Mouse (Mus musculus) macrophage (primary cell): ENCODE results near the gene Itsn1. TPM values are rescaled to one million over a fixed set of nuclear protein-coding genes. Genes with fewer than 3 reads are reported as not detected.

Experiments used
- H3K27ac ChIP-seq: fragments of 350-480 bp; formaldehyde crosslinking; 2 replicates; pipeline ENCODE4 v1.9.0; 2021
- H3K36me3 ChIP-seq: fragments of 350-480 bp; formaldehyde crosslinking; 2 replicates; pipeline ENCODE4 v1.9.0; 2021; ENCODE audit errors: inconsistent target
- H3K4me3 ChIP-seq: fragments of 350-480 bp; formaldehyde crosslinking; 2 replicates; pipeline ENCODE4 v1.9.0; 2021; ENCODE audit errors: inconsistent target
- H3K79me2 ChIP-seq: fragments of 350-480 bp; formaldehyde crosslinking; 2 replicates; pipeline ENCODE4 v1.9.0; 2021; ENCODE audit errors: inconsistent target
- WGBS: methylation state at CpG from one replicate; pipeline ENCODE4 v1.1.7; 2026; ENCODE audit warnings: inconsistent platforms; ENCODE audit not compliant: missing documents; 5-methylcytosine and 5-hydroxymethylcytosine counted together
- polyA plus RNA-seq: library from polyadenylated mRNA; stranded (reverse); fragments of 250-400 nt; gene quantifications from 3 replicates; pipeline ENCODE4 v1.2.4, GENCODE M21; 2018; ENCODE audit warnings: inconsistent platforms

Gene Itsn1
- polyA plus RNA-seq, 1 experiment from 2014 or later, result 216 TPM

GRCm38 (mm10) chr16:91935726-91936125 lies 206.6 kb downstream of the Itsn1 start:
- WGBS, result 55% methylated on average over 8 of the region's 8 CpGs
- Histone ChIP-seq H3K36me3 (no peaks in the 10 kb centered on the region), H3K79me2 (peaks cover 5% of the 10 kb centered on the region), H3K4me3 (no peak overlapping the region), H3K27ac (no peak overlapping the region)

GRCm38 (mm10) chr16:91936340-91937030 lies 207.4 kb downstream of the Itsn1 start:
- Histone ChIP-seq H3K79me2 (no peaks in the 10 kb centered on the region), H3K36me3 (no peaks in the 10 kb centered on the region), H3K4me3 (no peak overlapping the region), H3K27ac (no peak overlapping the region)
- 47% methylated on average over 10 of the region's 10 CpGs for WGBS

GRCm38 (mm10) chr16:91937281-91937680 lies 208.2 kb downstream of the Itsn1 start:
- H3K36me3 ChIP-seq, result no peaks in the 10 kb centered on the region
- H3K27ac ChIP-seq, result no peak overlapping the region
- H3K4me3 ChIP-seq, result no peak overlapping the region
- 90% methylated on average over 11 of the region's 11 CpGs for WGBS
- H3K79me2 ChIP-seq, result no peaks in the 10 kb centered on the region

- Histone ChIP-seq H3K36me3 (no peaks in the 10 kb centered on the region), H3K27ac (no peak overlapping the region), H3K4me3 (no peak overlapping the region), H3K79me2 (no peaks in the 10 kb centered on the region)
- 95% methylated on average over 5 of the region's 5 CpGs for WGBS
These were observed 209.1 kb downstream of the Itsn1 start for GRCm38 (mm10) chr16:91938141-91938540.

DNA sequence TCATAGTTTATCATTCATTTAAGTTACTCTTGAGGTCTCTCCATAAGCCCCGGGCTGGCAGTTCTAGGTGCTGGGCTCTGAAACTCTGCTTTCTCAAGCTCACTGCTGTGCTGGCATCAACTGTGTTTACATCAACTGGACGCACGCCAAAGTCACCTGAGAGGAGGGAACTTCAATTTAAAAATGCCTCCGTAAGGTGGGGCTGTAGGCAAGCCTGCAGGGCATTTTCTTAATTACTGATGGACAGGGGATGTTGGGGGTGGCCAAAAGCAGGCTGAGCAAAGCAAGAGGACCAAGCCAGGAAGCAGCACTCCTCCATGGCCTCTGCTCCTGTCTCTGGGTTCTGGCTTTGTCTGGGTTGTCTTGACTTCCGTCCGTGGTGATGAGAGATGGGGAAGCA lies 211.6 kb downstream of the Itsn1 start:
- H3K79me2 ChIP-seq, result no peaks in the 10 kb centered on the region
- H3K27ac ChIP-seq, result no peak overlapping the region
- 72% methylated on average over 6 of the region's 6 CpGs for WGBS
- no peak overlapping the region for H3K4me3 ChIP-seq
- no peaks in the 10 kb centered on the region for H3K36me3 ChIP-seq

DNA sequence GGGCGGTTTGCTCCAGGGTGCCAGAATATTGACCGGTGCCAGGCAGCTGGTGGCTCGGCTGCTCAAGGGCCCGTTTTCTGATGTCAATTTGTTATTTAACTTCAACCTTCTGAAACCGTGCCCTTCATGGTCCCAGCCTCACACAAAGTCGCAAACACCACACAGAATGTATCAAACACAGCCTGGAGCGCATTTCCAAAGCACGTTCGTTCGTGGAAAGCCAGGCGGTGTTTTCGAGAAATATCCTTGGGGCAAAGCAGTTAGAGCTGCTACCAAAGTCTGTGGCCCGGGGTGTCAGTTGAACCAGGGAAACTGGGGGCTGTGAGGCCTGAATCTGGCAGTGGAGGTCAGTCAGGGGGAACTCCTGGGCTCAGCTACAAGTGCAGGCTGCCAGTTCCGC lies 213.1 kb downstream of the Itsn1 start:
- Histone ChIP-seq H3K79me2 (no peaks in the 10 kb centered on the region), H3K4me3 (no peak overlapping the region), H3K36me3 (no peaks in the 10 kb centered on the region), H3K27ac (no peak overlapping the region)
- 95% methylated on average over 14 of the region's 14 CpGs for WGBS

GRCm38 (mm10) chr16:91946261-91946660 lies 217.2 kb downstream of the Itsn1 start:
- Histone ChIP-seq H3K36me3 (no peaks in the 10 kb centered on the region), H3K79me2 (no peaks in the 10 kb centered on the region)
- 89% methylated on average over 10 of the region's 10 CpGs for WGBS

GRCm38 (mm10) chr16:91947093-91947492 lies 218.0 kb downstream of the Itsn1 start:
- no peak overlapping the region for H3K27ac ChIP-seq
- WGBS, result 93% methylated on average over 11 of the region's 11 CpGs
- no peaks in the 10 kb centered on the region for H3K36me3 ChIP-seq
- no peak overlapping the region for H3K4me3 ChIP-seq
- no peaks in the 10 kb centered on the region for H3K79me2 ChIP-seq

More at GRCm38 (mm10) chr16:91946261-91946660, 217.2 kb downstream of the Itsn1 start:
- Histone ChIP-seq H3K4me3 (no peak overlapping the region), H3K27ac (no peak overlapping the region)

DNA sequence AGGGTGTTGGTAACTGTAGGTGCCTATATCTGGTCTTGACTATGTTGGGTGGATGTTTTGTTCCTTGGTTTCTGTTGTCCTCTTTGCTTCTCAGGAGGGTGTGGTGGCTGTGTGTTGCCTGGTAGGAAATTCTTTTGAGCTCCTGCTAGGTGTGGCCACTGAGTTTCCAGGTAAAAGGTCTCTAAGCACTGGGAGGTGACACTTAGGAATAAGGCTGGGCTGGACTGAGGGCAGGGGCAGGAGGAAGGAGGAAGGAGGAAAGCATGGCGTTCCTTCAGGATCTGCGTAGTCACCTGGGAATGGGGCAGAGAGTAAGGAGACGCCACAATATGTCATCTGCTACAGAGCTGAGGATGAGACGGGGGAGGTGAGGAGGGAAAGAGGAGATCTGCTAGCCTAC lies 224.9 kb downstream of the Itsn1 start:
- Histone ChIP-seq H3K4me3 (no peak overlapping the region), H3K79me2 (no peaks in the 10 kb centered on the region), H3K36me3 (no peaks in the 10 kb centered on the region), H3K27ac (no peak overlapping the region)
- WGBS, result 96% methylated on average over 4 of the region's 4 CpGs

DNA sequence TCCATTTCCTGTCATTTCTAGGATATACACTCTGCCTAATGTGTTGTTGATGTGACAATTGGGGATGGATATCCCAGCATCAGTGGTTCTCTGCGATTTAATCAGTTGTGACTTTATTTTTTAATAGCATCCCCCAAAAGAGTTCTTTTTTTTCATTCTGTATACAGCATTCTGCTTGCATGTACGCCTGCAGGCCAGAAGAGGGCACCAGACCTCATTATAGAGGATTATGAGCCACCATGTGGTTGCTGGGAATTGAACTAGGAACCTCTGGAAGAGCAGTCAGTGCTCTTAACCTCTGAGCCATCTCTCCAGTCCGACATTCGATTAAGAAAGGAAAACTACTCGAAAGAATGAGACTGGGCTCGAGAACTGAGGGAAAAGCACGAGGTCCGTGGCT lies 225.7 kb downstream of the Itsn1 start:
- WGBS, result 92% methylated on average over 8 of the region's 8 CpGs
- H3K4me3 ChIP-seq, result no peak overlapping the region
- H3K27ac ChIP-seq, result no peak overlapping the region
- no peaks in the 10 kb centered on the region for H3K79me2 ChIP-seq
- no peaks in the 10 kb centered on the region for H3K36me3 ChIP-seq

- WGBS, result 19% methylated on average over 9 of the region's 9 CpGs
- peak overlapping the region; percentile 85 for H3K27ac ChIP-seq
- H3K36me3 ChIP-seq, result no peaks in the 10 kb centered on the region
- no peak overlapping the region for H3K4me3 ChIP-seq
- no peaks in the 10 kb centered on the region for H3K79me2 ChIP-seq
These were observed 233.3 kb downstream of the Itsn1 start for GRCm38 (mm10) chr16:91962204-91962893.

DNA sequence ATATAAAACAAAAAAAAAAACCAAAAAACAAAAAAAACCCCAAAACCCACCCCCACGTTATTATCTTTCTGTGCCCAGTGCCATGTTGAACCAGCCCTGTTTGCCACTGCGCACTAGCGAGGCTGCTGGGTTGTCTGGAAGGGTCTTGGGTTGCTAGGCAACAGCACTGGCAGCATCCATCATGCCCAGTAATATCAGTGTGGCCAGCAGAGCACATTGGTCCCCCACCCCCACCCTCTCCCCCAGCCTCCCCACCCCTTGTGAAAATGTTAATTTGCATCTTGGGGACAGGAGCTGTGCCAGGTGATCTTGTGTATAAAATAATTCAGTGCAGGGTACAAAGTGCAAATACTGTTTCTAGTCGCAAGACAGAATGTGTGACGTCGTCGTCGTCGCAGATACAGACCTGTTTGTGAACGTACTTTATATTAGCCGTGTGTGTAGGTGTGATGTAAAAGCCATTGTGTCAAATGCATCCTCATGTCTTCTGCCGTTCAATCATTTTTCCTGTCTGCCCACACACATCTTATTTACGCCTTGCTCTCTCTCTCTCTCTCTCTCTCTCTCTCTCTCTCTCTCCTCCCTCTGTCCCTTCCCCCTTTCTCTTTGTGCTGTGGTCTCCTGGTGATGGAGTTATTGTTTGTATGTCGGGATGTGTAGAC lies 233.9 kb downstream of the Itsn1 start:
- WGBS, result 85% methylated on average over 14 of the region's 14 CpGs
- Histone ChIP-seq H3K27ac (peak overlapping the region; percentile 85), H3K79me2 (no peaks in the 10 kb centered on the region), H3K36me3 (no peaks in the 10 kb centered on the region), H3K4me3 (no peak overlapping the region)

GRCm38 (mm10) chr16:91963556-91963900 lies 234.4 kb downstream of the Itsn1 start:
- 97% methylated on average over 3 of the region's 3 CpGs for WGBS
- Histone ChIP-seq H3K27ac (peak overlapping the region; percentile 85), H3K79me2 (no peaks in the 10 kb centered on the region), H3K4me3 (no peak overlapping the region), H3K36me3 (no peaks in the 10 kb centered on the region)

GRCm38 (mm10) chr16:91964308-91965178 lies 235.5 kb downstream of the Itsn1 start:
- Histone ChIP-seq H3K79me2 (no peaks in the 10 kb centered on the region), H3K27ac (peak overlapping the region; percentile 85), H3K4me3 (no peak overlapping the region), H3K36me3 (no peaks in the 10 kb centered on the region)
- 39% methylated on average over 11 of the region's 13 CpGs for WGBS
